Mouse (Mus musculus) stomach, postnatal 0 days (tissue): Measurements from ENCODE around the gene Cited1.

ENCODE experiments used
- CTCF ChIP-seq: IDR thresholded peaks from 2 replicates; pipeline ENCODE4 v1.5.1; 2016; ENCODE audit warnings: antibody characterized with exemption, low read depth, mild to moderate bottlenecking, moderate library complexity
- EP300 ChIP-seq: optimal IDR thresholded peaks from 2 replicates; pipeline ENCODE3; 2016; ENCODE audit warnings: antibody characterized with exemption

DNA sequence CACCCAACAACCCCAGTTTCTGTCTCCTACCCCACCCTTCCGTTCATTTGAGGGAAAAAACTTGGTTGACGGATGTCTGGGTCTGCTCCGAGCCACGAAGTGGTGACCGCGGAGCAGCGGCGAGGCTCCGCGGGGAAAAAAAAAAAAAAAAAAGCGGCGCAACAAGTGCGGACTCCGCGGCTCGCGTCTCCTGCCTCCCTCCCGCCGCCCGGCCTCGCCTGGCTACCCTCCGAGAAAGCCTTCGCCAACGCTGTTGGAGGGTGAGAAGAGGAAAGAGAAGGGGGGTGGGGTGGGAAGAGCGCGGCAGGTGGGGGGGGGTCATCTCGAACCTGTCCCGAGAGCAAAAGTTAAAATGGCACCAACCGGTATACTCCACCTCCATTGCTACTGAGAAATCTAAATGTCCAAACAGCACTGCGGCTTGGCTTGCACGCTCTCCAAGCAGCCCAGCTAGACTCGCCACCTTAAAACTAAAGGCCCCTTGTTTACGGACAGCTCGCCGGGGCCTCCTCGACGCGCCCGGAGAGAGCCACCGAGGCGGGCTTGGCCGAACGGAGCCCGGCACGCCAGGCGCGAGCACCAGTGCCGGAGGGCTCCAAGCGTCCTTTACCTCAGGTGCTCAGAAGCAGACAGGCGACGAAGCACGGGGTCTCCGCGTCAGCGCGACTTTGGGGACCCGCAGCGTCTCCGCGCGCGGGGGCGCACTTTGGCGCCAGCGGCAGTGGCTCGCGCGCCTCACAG is 1.7 kb downstream of the Cited1 start:
- TF ChIP-seq CTCF = no peak
- TF ChIP-seq EP300 = no peak
